Mouse (Mus musculus): ENCODE results near the gene Fgl2.
"Not testable (repeated sequence)": the region's sequence is repeated elsewhere in the genome, so short reads cannot be mapped to it uniquely, and the experiment has no call there.

Fgl2 gene

DNA sequence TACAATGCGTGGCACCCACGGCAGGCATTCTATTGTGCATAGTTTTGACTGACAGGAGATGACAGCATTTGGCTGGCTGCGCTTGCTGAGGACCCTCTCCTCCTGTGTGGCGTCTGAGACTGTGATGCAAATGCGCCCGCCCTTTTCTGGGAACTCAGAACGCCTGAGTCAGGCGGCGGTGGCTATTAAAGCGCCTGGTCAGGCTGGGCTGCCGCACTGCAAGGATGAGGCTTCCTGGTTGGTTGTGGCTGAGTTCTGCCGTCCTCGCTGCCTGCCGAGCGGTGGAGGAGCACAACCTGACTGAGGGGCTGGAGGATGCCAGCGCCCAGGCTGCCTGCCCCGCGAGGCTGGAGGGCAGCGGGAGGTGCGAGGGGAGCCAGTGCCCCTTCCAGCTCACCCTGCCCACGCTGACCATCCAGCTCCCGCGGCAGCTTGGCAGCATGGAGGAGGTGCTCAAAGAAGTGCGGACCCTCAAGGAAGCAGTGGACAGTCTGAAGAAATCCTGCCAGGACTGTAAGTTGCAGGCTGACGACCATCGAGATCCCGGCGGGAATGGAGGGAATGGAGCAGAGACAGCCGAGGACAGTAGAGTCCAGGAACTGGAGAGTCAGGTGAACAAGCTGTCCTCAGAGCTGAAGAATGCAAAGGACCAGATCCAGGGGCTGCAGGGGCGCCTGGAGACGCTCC is at the start of gene Fgl2:
Gene Fgl2 (plus strand): TSS at position 150 of the 687 bp plus-strand sequence.
- peak; percentile 87 for DNase-seq (ENCODE audit: low spot score)

DNA sequence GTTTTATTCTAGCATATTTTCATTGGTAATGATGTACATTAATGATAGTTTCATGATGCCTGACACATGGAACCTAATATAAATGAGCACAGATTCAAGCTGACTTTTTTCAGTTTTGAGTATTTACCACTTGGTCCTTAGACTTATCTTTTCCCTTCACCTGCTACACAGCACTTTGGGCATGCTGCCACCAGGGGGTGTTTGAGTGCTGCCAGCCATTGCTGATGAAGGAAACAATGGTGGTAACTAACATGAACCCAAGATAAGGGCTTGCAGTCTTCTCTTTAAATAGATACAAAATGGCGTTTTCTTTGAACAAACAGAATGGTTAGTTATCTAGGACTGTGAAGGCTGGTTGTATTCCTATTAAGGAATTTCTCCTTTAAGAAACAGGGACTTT is 45.9 kb upstream of the Fgl2 start:
- DNase-seq (ENCODE audit: low spot score), result peak; percentile 75

DNA sequence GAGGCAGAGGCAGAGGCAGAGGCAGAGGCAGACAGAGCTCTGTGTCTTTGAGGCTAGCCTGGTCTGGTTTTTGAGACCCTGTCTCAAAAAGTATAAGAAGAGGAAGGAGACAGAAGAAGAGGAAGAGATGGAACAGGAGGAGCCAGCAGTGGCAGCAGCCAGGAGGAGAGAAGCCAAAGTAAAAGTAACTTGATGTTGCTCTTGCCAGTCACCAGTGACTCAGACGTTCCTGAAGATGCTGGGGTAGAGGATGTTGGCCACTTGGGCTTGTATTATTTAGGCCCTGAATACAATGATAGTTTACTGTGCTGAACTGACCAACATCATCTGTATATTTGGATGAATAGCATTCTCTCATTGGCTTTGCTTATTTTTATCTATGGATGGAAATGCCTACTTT is 43.9 kb upstream of the Fgl2 start:
- DNase-seq (ENCODE audit: low spot score), result no peak

DNA sequence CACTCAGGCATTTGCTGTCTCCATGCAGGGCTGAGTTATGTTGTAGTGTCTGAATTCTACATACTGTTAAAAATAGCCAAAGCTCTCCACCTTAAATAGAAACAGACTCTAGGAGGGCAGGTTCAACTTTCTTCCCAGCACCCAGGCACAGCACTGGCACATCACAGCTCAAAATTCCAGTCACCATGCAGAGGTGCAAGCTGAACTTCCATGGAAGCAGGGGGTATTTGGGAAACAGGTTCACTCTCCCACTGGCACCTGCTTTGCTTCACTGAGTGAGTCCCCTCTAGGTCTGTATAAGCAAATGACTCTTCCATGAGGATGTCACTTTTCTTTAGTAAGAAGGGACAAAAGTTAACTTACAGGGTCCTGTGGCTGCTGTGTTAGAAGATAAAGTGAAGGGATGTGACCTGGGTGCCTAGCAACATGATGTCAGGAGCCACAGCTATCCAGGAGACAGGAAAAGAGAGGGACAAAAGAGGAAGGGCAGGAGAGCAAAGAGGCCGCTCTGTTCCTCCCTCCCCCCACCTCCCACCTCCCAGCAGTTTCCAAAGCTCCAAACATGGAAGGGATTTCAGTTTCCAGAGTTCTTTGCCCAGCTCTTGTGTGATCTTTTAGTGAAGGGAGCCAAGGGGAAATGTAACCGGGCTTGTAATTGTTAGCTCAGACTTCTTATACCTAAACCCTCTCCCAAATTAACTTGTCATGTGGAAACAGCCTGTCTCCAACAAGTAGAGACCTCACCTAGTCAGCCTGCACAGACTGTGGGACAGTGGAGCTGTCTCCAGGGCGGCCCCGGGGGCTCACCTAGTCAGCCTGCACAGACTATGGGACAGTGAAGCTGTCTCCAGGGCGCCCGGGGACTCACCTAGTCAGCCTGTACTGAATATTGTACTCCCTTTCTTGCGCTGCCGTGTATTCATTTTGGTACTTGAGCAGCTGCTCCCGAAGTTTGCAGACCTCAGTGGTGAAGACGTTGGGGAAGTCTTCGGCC is 42.5 kb upstream of the Fgl2 start:
- no peak for DNase-seq (ENCODE audit: low spot score)

DNA sequence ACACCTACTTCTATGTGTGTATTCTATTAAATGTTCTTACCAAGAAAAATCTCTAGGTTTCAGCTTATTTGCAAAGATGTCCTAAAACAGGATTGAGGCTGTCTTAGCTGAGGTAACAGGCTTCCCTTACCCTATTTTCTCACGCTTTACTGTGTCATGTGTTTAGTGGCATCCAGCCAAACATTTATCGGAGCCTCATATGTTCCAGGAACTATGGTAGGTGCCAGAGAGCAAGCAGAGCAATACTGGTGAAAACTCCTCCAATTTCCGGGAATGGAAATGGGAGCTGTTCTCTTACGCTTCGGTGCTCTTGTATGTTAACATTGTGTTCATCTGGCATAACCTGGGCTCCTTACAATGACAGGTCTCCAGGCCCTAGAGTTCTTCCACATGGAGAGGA is 40.8 kb upstream of the Fgl2 start:
- no peak for DNase-seq (ENCODE audit: low spot score)

DNA sequence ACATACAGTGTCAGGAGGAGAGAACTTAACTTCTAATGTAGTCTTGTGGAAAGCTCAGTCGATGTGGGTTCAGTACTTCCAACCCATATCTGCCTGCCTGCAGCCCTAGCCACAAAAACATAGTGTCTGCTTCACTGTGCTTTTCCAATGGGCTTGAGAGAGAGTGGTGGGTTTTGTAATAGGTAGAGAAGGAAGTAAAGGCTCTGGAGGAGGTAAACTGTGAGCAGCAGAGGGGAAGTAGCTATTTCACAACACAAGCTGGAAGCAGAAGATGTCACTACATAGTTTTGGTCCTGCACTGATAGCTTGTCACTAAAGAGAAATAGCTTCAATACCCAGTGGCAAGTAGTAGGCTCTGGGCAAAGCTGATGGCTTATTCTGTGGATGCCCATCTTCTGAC is 40.3 kb upstream of the Fgl2 start:
- no peak for DNase-seq (ENCODE audit: low spot score)

DNA sequence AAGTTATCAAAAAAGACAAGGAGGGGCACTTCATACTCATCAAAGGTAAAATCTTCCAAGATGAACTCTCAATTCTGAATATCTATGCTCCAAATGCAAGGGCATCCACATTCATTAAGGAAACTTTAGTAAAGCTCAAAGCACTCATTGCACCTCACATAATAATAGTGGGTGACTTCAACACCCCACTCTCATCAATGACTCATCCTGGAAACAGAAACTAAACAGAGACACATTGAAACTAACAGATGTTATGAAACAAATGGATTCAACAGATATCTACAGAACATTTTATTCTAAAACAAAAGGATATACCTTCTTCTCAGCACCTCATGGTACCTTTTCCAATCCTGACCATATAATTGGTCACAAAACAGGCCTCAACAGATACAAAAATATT is 30.2 kb upstream of the Fgl2 start:
- DNase-seq (ENCODE audit: low spot score), result not testable (repeated sequence)

DNA sequence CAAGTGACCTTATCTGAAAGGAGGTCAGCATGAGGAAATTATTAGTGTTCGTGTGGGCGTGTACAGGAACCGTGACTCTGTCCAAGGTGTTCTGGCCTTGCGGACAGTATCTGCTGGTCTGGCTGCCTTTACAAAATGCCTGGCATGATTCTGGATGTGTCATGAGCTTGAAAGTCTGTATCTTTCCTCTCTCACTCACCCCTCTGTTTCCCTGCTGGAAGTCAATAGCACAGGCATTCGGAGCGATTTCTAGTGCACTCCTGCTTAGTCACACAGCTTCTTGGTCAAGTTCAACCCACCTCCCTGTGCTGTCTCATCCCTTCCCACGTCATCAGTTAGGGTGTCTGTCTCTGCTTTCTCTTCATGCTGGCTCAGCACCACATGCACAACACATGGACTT is 24.1 kb upstream of the Fgl2 start:
- no peak for DNase-seq (ENCODE audit: low spot score)

DNA sequence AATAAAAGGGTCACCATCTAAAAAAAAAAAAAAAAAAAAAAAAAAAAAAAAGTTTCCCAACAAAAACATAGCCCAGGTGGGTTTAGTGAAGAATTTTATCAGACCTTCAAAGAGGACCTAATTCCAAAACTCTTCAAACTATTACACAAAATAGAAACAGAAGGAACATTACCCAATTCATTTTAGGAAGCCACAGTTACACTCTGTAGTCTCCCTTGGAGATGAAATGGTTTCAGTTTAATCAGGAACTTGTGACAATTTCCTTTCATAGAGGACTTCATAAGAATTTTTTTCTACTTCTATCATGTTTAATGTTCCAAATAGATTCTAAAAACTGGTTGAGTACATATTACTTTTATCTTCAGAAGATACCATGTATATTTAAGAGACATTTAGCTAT is 20.8 kb upstream of the Fgl2 start:
- DNase-seq (ENCODE audit: low spot score), result no peak

DNA sequence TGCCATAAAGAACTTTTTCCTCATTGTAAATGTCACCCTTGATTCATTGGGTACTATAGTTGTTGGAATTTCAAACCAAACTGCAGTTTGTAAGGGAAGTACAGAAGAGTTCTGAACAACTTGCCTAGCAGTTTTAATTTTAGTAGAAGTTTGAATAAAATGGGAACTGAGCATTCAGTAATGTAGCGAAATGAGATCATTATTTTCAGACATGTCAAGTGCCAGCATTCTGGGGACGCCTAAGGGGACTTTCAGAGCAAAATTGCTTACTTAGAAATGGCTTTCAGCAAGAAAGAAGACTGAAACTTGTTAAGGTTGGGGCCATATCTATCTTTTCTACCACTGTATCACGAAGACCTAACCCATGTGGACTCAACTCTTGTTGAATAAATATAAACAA is 13.8 kb upstream of the Fgl2 start:
- no peak for DNase-seq (ENCODE audit: low spot score)

DNA sequence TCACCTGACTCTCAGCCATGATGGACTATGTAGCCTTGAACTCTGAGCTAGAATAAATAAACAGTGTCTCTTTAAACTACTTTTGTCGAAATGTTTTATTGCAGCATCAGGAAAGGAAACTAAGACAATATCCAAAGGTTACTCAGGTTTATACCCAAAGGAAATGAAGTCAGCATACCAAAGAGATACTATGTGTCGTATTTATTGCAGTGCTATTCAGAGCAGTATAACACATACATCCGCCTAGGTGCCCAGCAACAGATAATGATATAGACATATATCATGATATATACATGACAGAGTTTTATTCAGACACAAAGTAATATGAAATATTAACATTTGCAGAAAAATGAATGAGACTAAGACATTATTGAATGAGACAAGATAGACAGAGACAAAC is 9.1 kb upstream of the Fgl2 start:
- no peak for DNase-seq (ENCODE audit: low spot score)

DNA sequence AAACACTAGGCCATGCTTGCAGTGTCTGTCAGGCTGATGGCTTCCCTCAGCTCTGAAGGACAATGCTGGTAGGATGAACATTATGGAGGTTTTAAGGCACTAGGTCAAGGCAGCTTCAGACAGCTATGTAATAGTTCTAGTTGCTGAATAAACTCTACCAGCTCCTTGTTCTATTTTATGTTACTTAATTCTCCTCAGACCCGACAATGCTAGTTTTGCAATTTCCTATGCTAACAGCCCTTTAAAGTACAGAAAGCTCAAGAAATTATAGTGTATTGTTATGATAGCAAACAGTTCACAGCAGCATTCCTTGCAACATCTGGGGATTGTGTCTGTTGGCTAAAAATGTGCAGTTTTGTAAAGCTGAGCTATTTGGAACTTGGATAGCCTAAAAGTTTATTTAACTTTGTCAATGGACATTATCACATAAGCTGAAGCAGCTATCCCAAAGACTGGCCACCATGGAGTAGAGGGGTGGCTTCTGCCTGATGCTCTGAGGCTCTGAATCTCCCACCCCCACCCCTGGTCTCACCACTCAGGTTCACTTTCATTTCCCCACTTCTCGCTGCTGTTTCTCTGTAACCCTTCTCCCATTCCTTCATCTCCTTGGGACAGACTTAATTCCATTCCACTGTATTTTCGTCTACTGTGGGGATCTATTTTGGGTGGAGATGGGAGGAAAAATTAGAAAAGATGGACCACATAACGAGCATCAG is 5.9 kb upstream of the Fgl2 start:
- no peak for DNase-seq (ENCODE audit: low spot score)

DNA sequence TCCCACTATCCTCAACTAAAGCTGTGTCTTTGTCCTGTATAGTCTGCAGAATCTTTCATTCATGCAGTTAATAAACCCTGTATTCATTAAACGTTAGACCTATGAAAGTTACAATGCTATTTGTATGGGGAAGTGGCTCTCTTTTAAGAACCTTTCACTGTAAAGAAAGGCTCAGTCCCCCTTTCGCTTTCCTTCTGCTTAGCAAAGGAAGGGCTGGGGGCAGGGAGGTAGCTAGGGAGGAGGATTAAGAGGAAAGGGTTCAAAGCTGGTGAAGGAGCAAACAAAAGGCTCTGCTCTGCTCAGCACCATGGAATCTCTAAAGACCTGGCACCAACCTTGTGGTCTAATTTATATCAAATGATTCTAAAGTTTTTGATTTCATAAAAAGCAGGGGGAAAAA is 4.9 kb upstream of the Fgl2 start:
- DNase-seq (ENCODE audit: low spot score), result no peak

DNA sequence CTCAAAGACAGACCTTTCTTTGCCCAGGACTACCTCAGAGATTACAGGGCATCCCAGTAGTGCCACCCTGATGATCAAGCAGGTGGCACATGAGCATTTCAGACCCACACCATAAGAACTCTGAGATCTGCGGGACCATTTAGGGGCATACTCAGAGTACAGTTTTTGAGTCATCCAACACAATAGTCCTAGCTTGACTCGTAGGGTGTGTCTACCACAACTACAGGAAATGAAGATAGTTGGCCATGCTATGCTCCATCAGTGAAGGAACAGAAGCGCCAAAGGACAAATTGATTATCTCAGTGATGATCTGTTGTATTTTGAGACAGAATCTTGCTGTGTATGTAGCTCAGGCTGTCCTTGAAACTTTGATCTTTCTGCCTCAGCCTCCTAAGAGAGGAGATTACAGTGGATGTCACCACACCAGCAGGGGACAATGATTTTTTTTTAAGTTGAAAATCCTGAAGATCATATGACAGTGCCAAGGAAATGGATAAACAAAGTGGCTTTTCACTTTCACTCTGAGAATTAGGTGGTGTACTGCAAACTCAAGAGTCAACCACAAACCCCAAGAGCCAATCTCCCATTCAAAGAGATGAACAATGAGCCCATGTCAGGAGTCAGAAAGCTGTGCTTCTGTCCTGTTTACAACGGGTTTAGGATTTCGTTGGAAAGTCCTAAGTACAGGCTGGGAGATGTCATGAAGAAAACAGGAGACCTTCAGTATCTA is 2.1 kb upstream of the Fgl2 start:
- no peak for DNase-seq (ENCODE audit: low spot score)

DNA sequence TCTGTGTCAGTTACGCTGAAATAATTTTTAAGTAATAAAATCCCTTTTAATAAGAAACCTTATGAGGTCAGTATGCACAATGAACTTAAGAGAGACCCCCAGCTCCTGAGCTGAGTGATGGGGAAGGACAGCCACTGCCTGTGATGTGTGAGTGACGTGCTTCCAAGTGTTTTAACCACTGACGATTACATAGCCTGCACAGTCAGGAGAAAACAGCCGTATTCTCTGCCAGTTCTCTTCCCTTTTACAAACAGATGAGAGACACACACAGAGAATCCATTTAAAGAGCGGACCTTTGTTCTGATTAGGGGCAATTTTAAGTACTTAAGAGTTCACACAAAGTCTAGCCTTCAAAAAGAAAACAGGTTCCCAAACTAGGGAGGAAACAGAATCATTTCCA is 522 bp upstream of the Fgl2 start:
- no peak for DNase-seq (ENCODE audit: low spot score)

DNA sequence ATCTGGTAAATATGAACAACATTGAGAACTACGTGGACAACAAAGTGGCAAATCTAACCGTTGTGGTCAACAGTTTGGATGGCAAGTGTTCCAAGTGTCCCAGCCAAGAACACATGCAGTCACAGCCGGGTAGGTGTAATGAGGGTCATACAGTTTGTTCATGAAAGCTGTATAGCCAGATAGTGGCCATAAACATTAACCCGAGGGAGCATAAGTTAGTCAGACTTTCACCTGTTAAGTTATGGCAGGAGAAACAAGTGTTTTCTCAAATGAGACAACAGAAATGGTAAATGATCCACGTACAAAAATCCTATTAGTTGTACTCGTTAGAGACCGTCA is 707 bp downstream of the Fgl2 start:
- no peak for DNase-seq (ENCODE audit: low spot score)

DNA sequence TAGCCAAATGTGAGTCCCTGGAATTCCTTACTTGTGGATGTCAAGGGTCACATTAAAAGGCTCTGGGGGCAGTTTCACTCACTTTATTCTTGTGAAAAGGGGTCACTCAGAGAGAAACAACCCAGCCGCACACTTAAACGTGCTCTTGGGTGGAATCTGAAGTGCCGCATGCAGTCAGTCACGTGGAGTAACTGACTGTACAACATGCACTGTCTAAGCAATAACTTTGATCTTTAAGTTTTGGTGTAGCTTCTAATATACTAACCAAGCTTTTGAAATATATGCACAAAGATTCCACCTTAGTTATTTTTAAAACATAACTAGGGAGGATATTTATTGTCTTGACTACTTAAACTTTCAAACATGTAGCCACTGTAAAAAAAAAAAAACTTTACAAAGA is 4.5 kb downstream of the Fgl2 start:
- no peak for DNase-seq (ENCODE audit: low spot score)

DNA sequence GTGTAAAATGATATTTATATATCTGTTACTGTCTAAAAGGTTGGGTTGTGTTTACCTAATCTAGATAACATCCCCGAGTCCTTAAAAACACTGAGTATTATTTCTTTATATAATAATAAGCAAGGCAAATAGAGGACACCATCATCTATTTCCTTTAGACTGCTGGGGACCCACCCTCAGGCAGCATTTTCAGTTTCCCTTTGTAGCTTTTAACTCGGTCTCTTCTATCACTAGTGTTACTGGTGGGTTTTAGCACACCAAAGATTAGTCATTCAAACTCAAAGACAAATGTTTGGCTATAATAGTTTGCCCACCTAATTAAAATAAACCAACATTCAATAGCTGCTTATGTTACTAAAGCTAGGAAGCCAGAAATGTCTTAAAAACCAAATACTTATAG is 6.0 kb downstream of the Fgl2 start:
- no peak for DNase-seq (ENCODE audit: low spot score)

DNA sequence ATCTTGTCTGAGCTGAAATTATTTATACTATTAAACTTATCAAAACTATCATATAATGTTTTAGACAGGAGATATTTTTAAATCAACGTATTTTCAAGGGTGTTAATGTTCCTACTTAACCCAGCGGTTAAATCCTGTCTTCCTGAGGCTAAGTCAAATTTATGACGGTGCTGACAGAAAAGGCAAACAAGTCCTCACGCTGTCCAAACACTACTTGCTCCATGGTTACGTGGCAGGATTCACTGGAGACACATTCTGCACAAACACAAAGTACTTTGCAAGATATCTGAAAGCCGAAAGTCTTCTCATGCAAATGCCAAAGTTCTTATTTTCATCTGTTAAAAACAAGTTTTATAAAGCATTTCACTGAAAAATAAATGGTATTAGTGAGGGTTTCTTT is 9.5 kb downstream of the Fgl2 start:
- peak; percentile 63 for DNase-seq (ENCODE audit: low spot score)

DNA sequence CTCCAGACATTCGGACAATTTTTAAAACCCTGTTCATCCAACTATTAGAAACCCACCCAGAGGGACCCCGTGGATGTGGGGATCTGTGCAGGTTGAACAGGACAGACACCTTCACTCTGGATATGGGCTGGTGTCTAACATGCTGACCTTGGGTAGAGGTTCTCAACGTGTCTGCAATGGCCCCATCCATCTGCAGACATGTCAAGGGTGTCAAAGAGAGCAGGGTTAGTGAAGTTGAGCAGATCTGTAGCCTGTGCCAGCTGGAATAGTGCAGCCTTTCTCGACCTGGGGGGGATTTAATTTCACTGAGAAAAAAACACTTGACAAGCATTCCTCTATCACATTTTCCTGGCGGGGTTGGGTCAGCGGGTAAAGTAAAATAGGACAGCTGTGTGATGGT is 10.2 kb downstream of the Fgl2 start:
- no peak for DNase-seq (ENCODE audit: low spot score)

DNA sequence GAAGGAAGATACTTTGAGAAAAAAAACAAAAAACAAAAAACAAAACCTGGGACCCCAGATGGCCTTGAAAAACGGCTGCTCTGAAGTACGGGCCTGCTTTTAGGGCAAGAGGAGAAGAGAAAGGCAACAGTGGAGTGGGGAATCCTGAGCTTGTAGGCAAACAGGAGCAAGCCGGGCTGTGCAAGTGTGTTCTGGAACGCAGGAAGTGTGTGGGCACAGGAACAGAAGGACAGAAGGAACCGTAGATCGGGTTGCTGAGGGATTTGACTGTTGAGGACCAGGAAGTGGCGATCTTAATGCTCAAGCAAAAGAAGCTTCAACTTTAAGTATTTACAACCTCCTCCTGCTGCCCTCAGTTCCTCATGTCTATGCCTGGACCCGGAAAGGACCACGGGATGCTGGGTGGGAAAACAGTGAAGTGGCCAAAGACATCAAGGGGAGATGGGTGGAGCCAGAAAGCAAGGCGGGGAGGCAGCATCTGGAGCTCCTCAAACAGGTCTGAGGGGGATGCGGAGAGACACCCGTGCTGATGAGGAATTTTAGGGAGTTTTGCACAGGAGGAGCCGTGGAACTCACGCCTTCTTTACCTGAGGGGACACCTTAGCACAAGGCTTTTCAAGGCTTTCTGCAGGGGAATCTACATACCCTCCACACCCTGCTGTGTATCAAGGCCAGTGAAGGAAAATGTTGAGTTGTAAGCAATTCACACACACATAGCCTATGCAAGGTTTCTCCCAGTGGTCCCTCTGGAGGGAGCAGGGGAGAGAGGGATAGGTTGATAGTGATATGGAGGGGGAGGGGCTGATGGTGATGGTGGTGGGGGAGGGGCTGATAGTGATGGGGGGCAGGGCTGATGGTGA is 11.2 kb downstream of the Fgl2 start:
- no peak for DNase-seq (ENCODE audit: low spot score)

Measured in embryo, embryonic 10 days (tissue).